Mouse (Mus musculus) forebrain, embryonic 13.5 days (tissue): Measurements from ENCODE around the gene Mrps36. TPM values are rescaled to one million over a fixed set of nuclear protein-coding genes. Genes with fewer than 3 reads are reported as not detected.
"Not testable (repeated sequence)": the region's sequence is repeated elsewhere in the genome, so short reads cannot be mapped to it uniquely, and the experiment has no call there.

ENCODE experiments used
- ATAC-seq: fragments of 200-750 bp; cut with Nextera tagmentation; 2 replicates; pipeline ENCODE4 v1.8.0; 2017
- H3K27ac ChIP-seq: fragments of 300-500 bp; sonication (generic); 2 replicates; pipeline ENCODE4 v1.5.1; 2015; ENCODE audit warnings: inconsistent platforms, mild to moderate bottlenecking, moderate library complexity
- H3K27me3 ChIP-seq: fragments of 300-500 bp; sonication (generic); 2 replicates; pipeline ENCODE4 v1.6.1; 2015; ENCODE audit warnings: mild to moderate bottlenecking, inconsistent platforms
- H3K36me3 ChIP-seq: fragments of 300-500 bp; sonication (generic); 2 replicates; pipeline ENCODE4 v1.6.1; 2015; ENCODE audit warnings: mild to moderate bottlenecking, inconsistent platforms; ENCODE audit not compliant: poor library complexity, severe bottlenecking
- H3K4me1 ChIP-seq: fragments of 300-500 bp; sonication (generic); 2 replicates; pipeline ENCODE4 v1.6.1; 2015; ENCODE audit warnings: inconsistent platforms
- H3K4me2 ChIP-seq: fragments of 300-500 bp; sonication (generic); 2 replicates; pipeline ENCODE4 v1.6.1; 2015; ENCODE audit warnings: inconsistent platforms, mild to moderate bottlenecking, moderate library complexity
- H3K4me3 ChIP-seq: fragments of 300-500 bp; sonication (generic); 2 replicates; pipeline ENCODE4 v1.5.1; 2015; ENCODE audit warnings: mild to moderate bottlenecking, inconsistent platforms
- H3K9ac ChIP-seq: fragments of 300-500 bp; sonication (generic); 2 replicates; pipeline ENCODE4 v1.6.1; 2015; ENCODE audit warnings: mild to moderate bottlenecking, inconsistent platforms
- H3K9me3 ChIP-seq: fragments of 300-500 bp; sonication (generic); replicated peaks from 2 replicates; pipeline ENCODE4 v1.6.1; 2016; ENCODE audit warnings: inconsistent platforms
- WGBS: fragments of 180-500 bp; shearing (Covaris S2); methylation state at CpG from one replicate; pipeline ENCODE4 v1.1.7; 2015; 5-methylcytosine and 5-hydroxymethylcytosine counted together
- polyA plus RNA-seq: library from polyadenylated mRNA; unstranded; fragments of >200 nt; fragmentation: Nextera tagmentation; extraction: Ambion mirVana; gene quantifications from 2 replicates; pipeline ENCODE4 v1.2.1, GENCODE M21; 2015

The Mrps36 gene
- polyA plus RNA-seq, result 128 and 142 TPM in 2 replicates

DNA sequence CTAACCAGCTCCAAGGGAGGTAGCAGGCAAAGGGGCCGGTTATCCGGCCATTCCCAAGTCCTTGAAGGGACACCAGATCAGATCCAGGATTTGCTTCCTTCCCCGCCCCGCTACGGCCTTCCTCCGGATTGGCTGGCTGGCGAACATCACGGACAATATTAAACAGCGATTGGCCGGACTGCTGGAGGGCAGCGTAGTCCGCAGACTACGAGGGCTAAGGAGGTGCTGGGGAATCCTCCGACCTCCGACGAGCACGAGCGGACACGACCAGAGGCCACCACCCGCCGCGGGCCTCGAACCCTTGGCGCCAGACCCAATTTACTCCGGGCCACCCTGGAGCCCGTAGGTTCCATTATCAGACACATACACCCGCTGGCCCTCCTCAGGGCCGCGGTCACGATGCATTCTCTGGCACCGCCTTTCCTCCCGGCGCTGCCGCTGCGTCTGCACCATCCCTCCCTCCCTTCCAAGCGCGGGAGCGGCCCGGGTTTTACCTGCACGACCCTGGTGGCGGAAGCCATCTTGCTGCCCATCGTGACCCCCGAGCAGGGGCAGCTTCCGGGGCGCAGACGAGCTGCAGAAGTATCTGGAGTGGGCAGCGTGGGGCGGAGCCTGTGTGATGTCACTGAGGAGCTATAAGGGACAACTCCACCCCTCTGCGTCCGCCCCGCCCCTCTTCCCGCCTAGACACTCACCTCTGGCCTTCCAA, at the start of gene Mrps36:
Gene Mrps36, minus strand, starts transcription at position 624 of the 709 bp plus-strand sequence.
- Histone ChIP-seq H3K4me1 (peaks cover 8% of the 10 kb centered on the region), H3K4me2 (peak within 1 kb of the TSS; percentile 68), H3K27ac (peak within 1 kb of the TSS; percentile 91), H3K9me3 (no peaks in the 10 kb centered on the region), H3K36me3 (no peaks in the 10 kb centered on the region), H3K9ac (peak within 1 kb of the TSS; percentile 87), H3K27me3 (no peaks in the 10 kb centered on the region), H3K4me3 (peak within 1 kb of the TSS; percentile 78)
- 0% methylated on average over 52 of the region's 52 CpGs for WGBS
- peak; percentile 95 for ATAC-seq

DNA sequence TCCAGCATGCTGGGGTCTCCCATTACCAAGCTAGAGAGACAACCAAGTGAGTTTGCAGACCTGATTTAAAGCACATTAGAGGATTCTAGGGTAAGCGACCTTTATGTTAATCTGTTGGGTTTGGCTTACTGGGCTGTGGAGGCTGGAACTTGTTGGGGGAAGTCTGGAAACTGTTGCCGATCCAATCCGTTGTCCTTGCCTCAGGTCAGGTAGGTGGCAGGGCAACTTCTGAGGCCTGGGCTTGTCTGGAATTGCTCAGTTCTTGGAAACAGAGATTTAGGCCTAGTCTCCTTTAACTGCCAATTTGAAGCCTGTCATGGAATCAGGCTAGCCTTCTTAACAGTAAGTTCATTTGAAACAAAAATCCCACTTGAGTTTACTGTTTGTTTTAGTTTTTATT, 44.6 kb upstream of the Mrps36 start:
- peaks cover 18% of the 10 kb centered on the region for H3K4me1 ChIP-seq
- H3K9me3 ChIP-seq, result no peaks in the 10 kb centered on the region
- no peak overlapping the region for H3K4me3 ChIP-seq
- WGBS, result 91% methylated on average over 3 of the region's 3 CpGs
- peaks cover 2% of the 10 kb centered on the region; the same call in 1 of the 2 replicates for H3K36me3 ChIP-seq
- H3K27ac ChIP-seq, result no peak overlapping the region
- H3K4me2 ChIP-seq, result no peak overlapping the region
- H3K9ac ChIP-seq, result no peak overlapping the region
- H3K27me3 ChIP-seq, result no peaks in the 10 kb centered on the region
- ATAC-seq, result no peak

DNA sequence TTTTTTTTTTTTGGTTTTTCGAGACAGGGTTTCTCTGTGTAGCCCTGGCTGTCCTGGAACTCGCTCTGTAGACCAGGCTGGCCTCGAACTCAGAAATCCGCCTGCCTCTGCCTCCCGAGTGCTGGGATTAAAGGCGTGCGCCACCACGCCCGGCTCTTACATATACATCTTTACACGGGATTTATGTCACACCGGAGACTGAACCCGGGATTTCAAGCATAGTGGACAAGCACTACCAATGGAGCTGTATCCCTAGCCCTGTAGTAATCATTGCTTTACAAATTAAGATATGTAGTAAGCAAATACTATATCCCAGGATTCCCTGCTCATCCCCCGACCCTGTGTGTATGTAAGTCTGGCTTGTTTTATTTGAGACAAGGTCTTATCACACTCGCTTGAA, 43.6 kb upstream of the Mrps36 start:
- not testable (repeated sequence) for H3K4me2 ChIP-seq, ATAC-seq, H3K27me3 ChIP-seq, H3K4me3 ChIP-seq, H3K9me3 ChIP-seq, H3K27ac ChIP-seq, H3K9ac ChIP-seq
- WGBS, result 94% methylated on average over 11 of the region's 14 CpGs
- Histone ChIP-seq H3K4me1 (peaks cover 27% of the 10 kb centered on the region), H3K36me3 (peaks cover 12% of the 10 kb centered on the region; the same call in 1 of the 2 replicates)

DNA sequence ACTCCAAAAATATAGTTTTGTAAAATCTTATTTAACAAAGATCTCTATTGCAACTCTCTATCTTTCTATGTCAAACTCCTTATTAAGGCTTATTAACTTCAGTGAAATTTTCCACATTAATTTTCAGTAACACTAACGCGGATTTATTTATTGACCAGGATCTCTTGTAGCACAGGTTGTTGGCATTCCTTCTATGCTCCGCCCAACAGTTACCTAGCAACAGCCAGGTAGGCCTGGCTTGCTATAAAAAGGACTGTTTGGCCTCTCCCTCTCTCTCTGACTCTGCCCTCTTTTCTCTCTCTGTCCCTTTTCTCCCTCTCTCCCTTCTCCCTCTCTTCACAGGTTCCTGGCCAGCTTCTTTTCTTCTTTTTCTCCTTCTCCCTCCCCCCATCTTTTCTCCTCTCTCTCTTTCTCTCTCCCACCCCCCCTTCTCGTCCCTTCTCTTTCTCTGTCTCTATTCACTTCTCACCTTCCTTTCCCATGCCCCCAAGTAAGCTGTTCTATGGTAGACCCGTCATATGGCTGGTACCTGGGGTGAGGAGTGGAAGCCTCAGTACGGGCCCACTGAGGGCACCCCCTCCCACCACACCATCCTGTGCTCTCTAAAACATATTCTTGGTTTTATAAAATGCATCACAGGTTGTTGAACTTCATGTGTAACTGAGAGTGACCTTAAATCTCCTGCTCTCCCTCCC, 43.0 kb upstream of the Mrps36 start:
- H3K4me1 ChIP-seq, result peaks cover 31% of the 10 kb centered on the region
- WGBS, result 78% methylated on average over 6 of the region's 6 CpGs
- H3K27ac ChIP-seq, result no peak overlapping the region
- H3K9ac ChIP-seq, result no peak overlapping the region
- no peak overlapping the region for H3K4me2 ChIP-seq
- H3K36me3 ChIP-seq, result peaks cover 16% of the 10 kb centered on the region
- ATAC-seq, result no peak
- no peaks in the 10 kb centered on the region for H3K9me3 ChIP-seq
- H3K27me3 ChIP-seq, result no peaks in the 10 kb centered on the region
- no peak overlapping the region for H3K4me3 ChIP-seq

DNA sequence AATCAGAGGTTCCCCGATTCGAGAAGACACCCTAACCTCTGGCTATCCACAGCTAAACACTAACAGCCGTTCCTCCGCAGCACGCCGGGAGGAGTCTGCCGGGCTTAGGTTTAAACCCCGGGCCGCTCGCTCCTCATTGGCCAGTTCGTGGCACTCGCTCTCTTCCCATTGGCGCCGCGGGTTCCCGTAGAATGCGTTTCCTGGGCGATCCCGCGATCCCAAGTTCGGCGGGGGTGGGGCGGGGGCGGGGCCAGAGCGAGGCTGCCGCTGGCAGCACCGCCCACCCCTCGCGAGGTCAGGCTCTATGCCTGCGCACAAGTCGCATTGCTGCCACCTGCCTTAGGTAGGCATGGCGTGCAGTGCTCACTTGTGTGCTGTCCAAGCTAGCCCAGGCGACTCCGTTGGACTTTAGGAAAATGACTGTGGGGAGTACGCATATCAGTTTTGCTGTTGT, 42.0 kb upstream of the Mrps36 start, which contains the start of gene Ccnb1:
Gene Ccnb1, minus strand, starts transcription at position 157 of the 454 bp plus-strand sequence.
- H3K36me3 ChIP-seq, result peaks cover 26% of the 10 kb centered on the region
- H3K4me2 ChIP-seq, result peak within 1 kb of the TSS; percentile 94
- H3K4me1 ChIP-seq, result peaks cover 35% of the 10 kb centered on the region
- peak; percentile 100 for ATAC-seq
- 1% methylated on average over 35 of the region's 35 CpGs for WGBS
- H3K4me3 ChIP-seq, result peak within 1 kb of the TSS; percentile 83
- no peaks in the 10 kb centered on the region for H3K27me3 ChIP-seq
- no peaks in the 10 kb centered on the region for H3K9me3 ChIP-seq
- H3K27ac ChIP-seq, result peak within 1 kb of the TSS; percentile 61
- peak within 1 kb of the TSS; percentile 87 for H3K9ac ChIP-seq

DNA sequence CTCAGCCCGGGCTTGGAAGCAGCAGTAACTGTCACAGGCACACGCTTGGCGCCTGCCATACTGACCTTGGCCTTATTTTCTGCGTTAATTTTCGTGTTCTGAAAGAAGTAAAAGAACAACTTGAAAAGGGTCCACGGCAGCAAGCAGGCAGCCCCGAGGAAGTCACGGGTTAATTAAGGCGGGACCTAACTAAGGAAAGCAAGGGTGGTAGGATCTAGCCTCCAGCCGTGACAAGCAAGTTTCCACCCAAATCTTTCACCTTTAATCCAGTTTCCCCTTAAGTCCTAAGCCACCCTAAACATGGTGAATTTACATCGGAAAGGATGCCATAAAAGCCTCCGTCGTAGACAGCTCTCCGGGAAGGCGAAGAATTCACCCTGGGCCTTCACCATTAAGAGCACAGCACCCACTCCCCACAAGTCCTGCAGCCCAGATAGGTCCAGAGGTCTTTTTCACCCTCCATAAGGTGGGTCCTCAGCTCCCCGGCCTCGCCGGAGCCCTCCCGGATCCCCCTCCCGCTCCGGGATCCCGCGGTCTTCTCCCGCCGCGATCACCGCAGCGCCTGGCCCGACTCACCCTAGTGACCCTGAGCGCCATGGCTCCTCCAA, 41.5 kb upstream of the Mrps36 start:
- H3K9ac ChIP-seq, result peak overlapping the region; percentile 87
- peak; percentile 50 for ATAC-seq
- WGBS, result 2% methylated on average over 30 of the region's 30 CpGs
- no peaks in the 10 kb centered on the region for H3K9me3 ChIP-seq
- H3K36me3 ChIP-seq, result peaks cover 29% of the 10 kb centered on the region
- peak overlapping the region; percentile 61 for H3K27ac ChIP-seq
- H3K27me3 ChIP-seq, result no peaks in the 10 kb centered on the region
- H3K4me1 ChIP-seq, result peaks cover 35% of the 10 kb centered on the region
- H3K4me2 ChIP-seq, result peak overlapping the region; percentile 94
- peak overlapping the region; percentile 83 for H3K4me3 ChIP-seq

DNA sequence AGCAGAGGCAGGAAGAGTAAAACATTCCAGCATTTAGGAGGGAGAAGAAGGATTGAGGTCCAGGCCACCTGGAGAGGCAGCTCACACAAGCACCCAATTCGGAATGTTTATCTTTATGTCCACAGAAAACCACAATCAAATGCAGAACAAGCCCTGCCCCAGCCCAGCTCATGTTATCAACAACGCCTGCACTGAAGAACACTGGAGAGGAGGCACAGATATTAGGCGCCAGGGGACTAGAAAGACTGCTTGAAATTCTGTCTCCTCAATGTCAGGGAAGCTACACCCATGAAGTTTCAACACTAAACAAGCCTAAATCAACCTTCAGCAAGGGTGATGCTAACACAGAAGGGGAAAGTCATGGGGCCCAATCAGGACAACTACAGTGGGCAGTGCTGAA, 33.0 kb upstream of the Mrps36 start:
- Histone ChIP-seq H3K27ac (no peak overlapping the region), H3K9me3 (no peaks in the 10 kb centered on the region), H3K4me1 (peaks cover 22% of the 10 kb centered on the region), H3K27me3 (no peaks in the 10 kb centered on the region), H3K4me3 (no peak overlapping the region), H3K9ac (no peak overlapping the region), H3K4me2 (no peak overlapping the region), H3K36me3 (peaks cover 39% of the 10 kb centered on the region)
- WGBS, result 83% methylated on average over 3 of the region's 3 CpGs
- no peak for ATAC-seq

DNA sequence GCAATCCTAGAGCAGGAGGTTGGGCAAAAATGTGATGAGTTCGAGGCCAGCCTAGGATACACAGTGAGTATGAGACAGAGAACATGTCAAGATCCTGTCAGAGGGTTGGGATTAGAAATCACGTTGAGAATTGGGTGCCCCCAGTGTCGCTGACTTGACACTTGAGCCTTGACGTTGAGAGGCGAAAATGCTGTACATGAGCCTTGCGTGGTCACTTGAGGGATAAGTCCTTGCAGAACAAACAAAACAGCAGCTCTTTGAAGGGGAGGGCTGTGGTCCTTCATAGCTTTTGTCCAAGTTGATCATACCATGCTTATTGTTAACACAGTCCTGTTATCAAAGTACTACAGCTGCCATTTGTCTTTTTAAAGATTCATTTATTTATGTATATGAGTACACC, 32.3 kb upstream of the Mrps36 start:
- no peak for ATAC-seq
- no peaks in the 10 kb centered on the region for H3K9me3 ChIP-seq
- 0 out of 2 replicates have a peak overlapping the region, but pooled peaks have one; percentile 57 for H3K27ac ChIP-seq
- 63% methylated on average over 6 of the region's 6 CpGs for WGBS
- no peak overlapping the region for H3K4me3 ChIP-seq
- peaks cover 39% of the 10 kb centered on the region for H3K36me3 ChIP-seq
- peaks cover 18% of the 10 kb centered on the region for H3K4me1 ChIP-seq
- H3K27me3 ChIP-seq, result no peaks in the 10 kb centered on the region
- H3K4me2 ChIP-seq, result peak overlapping the region; percentile 86; the same call in 1 of the 2 replicates
- peak overlapping the region; percentile 77; the same call in 1 of the 2 replicates for H3K9ac ChIP-seq

DNA sequence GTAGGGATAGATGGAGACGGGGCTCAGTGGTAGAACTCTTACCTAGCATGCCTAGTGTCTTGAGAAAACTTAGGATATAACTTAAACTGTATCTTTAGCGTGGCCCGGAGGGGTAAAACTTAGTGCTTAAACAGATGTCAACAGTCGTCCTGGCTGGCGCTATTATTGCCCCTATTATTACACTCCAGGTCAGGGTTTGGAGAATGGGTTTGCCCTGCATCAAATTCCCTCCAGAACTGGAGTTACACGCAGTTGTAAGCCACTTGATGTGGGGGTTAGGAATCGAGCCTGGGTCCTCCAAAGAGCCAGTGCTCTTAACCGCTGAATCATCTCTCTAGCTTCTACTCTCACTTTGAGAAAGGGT, 31.6 kb upstream of the Mrps36 start:
- H3K4me1 ChIP-seq, result peaks cover 18% of the 10 kb centered on the region
- no peaks in the 10 kb centered on the region for H3K27me3 ChIP-seq
- ATAC-seq, result no peak
- peak overlapping the region; percentile 86 for H3K4me2 ChIP-seq
- H3K27ac ChIP-seq, result peak overlapping the region; percentile 57
- peak overlapping the region; percentile 77 for H3K9ac ChIP-seq
- no peaks in the 10 kb centered on the region for H3K9me3 ChIP-seq
- peaks cover 39% of the 10 kb centered on the region for H3K36me3 ChIP-seq
- WGBS, result 17% methylated on average over 8 of the region's 8 CpGs
- peak overlapping the region; percentile 73 for H3K4me3 ChIP-seq

DNA sequence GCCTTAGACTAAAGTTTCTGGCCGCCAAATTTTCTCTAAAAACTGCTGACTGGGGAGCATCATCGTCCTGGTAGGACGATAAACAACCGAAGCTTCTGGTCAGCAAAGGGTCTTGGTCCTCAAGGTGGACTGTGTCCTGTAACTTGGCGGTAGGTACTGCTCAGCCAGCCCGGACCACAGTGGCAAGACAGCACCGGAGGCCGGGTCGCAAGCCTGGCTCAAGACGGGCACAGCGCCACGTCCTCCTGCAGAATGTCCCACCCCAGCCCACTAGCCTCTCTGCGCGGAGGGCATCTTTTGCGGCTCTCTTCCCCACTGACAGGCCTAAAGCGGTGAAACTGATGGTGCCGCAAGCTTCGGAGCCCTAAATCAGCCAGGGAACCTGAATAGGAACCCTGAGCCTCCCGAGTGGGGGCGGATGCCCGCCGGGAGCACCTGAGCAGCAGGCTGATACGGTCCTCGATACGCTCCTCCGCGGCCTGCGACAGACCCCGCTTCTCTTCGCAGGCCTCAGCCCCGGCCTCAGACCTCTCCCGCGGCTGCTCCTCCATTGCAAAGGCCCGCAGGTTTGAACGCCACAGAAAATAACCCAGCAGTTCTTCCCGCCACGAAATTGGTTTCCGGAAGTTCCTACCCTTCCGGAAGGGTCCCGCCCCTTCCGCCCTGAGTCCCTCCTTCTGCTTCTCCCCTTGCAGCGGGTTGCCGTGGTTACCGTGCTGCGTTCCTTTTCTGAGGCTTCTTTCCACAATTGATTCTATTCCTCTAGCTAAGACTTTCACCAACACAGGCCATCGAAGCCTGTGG, 31.0 kb upstream of the Mrps36 start, which contains the start of gene Cenph:
Gene Cenph, minus strand, starts transcription at position 648 of the 804 bp plus-strand sequence.
- peak within 1 kb of the TSS; percentile 77 for H3K9ac ChIP-seq
- WGBS, result under 1% methylated on average over 46 of the region's 46 CpGs
- H3K27ac ChIP-seq, result peak within 1 kb of the TSS; percentile 57
- H3K4me3 ChIP-seq, result peak within 1 kb of the TSS; percentile 73
- peak; percentile 97 for ATAC-seq
- H3K27me3 ChIP-seq, result no peaks in the 10 kb centered on the region
- H3K36me3 ChIP-seq, result peaks cover 41% of the 10 kb centered on the region
- H3K4me1 ChIP-seq, result peaks cover 18% of the 10 kb centered on the region
- H3K9me3 ChIP-seq, result no peaks in the 10 kb centered on the region
- H3K4me2 ChIP-seq, result peak within 1 kb of the TSS; percentile 86

DNA sequence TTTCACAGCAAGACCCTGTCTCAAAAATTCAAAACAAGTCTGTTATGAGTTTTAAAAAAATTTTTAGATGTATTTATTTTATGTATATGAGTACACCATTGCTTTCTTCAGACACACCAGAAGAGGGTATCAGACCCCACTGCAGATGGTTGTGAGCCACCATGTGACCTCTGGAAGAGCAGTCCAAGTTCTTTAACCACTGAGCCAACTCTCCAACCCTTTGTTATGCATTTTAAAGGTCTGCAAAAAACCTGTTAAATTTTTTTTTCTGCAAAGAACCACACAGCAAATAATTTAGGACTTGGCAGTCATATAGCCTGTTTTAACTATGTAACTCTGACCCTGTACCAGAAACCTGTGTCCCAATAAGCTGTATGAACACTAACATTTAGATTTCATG, 30.2 kb upstream of the Mrps36 start:
- Histone ChIP-seq H3K27ac (no peak overlapping the region), H3K27me3 (no peaks in the 10 kb centered on the region), H3K4me3 (peak overlapping the region; percentile 73), H3K9me3 (no peaks in the 10 kb centered on the region), H3K4me1 (peaks cover 18% of the 10 kb centered on the region), H3K36me3 (peaks cover 41% of the 10 kb centered on the region), H3K4me2 (peak overlapping the region; percentile 86), H3K9ac (peak overlapping the region; percentile 77)
- ATAC-seq, result no peak
